Mouse (Mus musculus) forebrain, embryonic 10.5 days (tissue): ENCODE measurements around the gene Lcmt1. TPM values are rescaled to one million over a fixed set of nuclear protein-coding genes. Genes with fewer than 3 reads are reported as not detected.

ENCODE experiments used
- DNase-seq: peaks from one replicate; pipeline ENCODE4 v3.0.0-alpha.2; 2017; ENCODE audit warnings: low spot score; ENCODE audit errors: extremely low spot score
- H3K27ac ChIP-seq: fragments of 300-500 bp; sonication (generic); 2 replicates; pipeline ENCODE4 v1.5.1; 2016; ENCODE audit warnings: mild to moderate bottlenecking
- H3K27me3 ChIP-seq: fragments of 300-500 bp; sonication (generic); 2 replicates; pipeline ENCODE4 v1.6.1; 2016; ENCODE audit warnings: mild to moderate bottlenecking; ENCODE audit not compliant: poor library complexity, severe bottlenecking
- H3K36me3 ChIP-seq: fragments of 300-500 bp; sonication (generic); replicated peaks from 2 replicates; pipeline ENCODE4 v1.6.1; 2016; ENCODE audit warnings: mild to moderate bottlenecking, moderate library complexity
- H3K4me1 ChIP-seq: fragments of 300-500 bp; sonication (generic); 2 replicates; pipeline ENCODE4 v1.6.1; 2016
- H3K4me3 ChIP-seq: fragments of 300-500 bp; sonication (generic); 2 replicates; pipeline ENCODE4 v1.5.1; 2016; ENCODE audit warnings: mild to moderate bottlenecking, moderate library complexity
- H3K9me3 ChIP-seq: fragments of 300-500 bp; sonication (generic); 2 replicates; pipeline ENCODE4 v1.6.1; 2016; ENCODE audit warnings: mild to moderate bottlenecking, moderate library complexity
- WGBS: fragments of 180-500 bp; shearing (Covaris S2); methylation state at CpG from one replicate; pipeline ENCODE4 v1.1.7; 2016; 5-methylcytosine and 5-hydroxymethylcytosine counted together
- polyA plus RNA-seq: library from polyadenylated mRNA; unstranded; fragments of >200 nt; fragmentation: Nextera tagmentation; extraction: Ambion mirVana; gene quantifications from 2 replicates; pipeline ENCODE4 v1.2.1, GENCODE M21; 2016

The Lcmt1 gene
- polyA plus RNA-seq: 52.0 and 54.6 TPM in 2 replicates

DNA sequence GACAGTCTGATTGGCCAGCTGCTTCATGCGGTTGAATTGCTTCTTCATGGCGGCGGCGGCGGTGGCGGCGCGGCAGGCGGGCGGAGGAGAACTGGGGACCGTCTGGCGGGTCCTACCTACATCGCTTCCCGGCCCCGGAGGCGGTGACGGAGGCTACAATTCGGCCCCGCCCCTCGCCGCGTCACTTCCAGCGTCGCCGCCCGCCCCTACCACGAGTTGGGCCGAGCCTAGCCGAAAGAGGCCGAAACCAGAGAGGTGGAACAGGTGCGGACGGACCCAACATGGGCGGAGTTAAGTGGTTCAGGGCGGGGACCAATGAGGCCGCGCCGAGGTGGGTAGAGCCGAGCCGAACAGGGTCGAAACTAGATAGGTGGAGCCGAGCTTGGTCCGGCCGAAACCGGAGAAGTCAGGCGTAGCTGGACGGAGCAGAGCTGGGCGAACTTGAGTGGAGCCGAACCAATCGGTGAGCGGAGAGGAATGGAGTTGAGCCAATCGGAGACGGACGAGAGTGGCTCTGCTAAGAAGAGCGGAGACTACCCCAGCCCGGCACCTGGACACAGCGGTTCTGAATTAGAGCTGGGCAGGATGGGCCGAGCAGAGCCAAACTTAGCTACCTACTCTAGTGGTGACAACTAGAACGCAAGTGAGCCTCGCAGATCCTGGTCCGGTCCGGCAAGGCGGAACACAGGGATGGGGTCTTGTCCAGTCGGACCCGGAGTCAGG lies at the start of gene Lcmt1, which contains the start of gene Arhgap17:
TSS of gene Lcmt1 (plus strand) at position 26 of the 723 bp plus-strand sequence.
TSS of gene Arhgap17 (minus strand) at position 157 of the 723 bp plus-strand sequence.
- DNase-seq: peak; percentile 97
- H3K27ac ChIP-seq: peak within 1 kb of the TSS; percentile 91
- peaks cover 6% of the 10 kb centered on the region; the same call in 1 of the 2 replicates for H3K9me3 ChIP-seq
- H3K4me3 ChIP-seq: peak within 1 kb of the TSS; percentile 77
- peaks cover 45% of the 10 kb centered on the region for H3K4me1 ChIP-seq
- WGBS: under 1% methylated on average over 64 of the region's 64 CpGs
- H3K27me3 ChIP-seq: no peaks in the 10 kb centered on the region
- peaks cover 3% of the 10 kb centered on the region; the same call in 1 of the 2 replicates for H3K36me3 ChIP-seq

GRCm38 (mm10) chr7:123322452-123323121 lies 47.0 kb upstream of the Lcmt1 start:
- no peaks in the 10 kb centered on the region for H3K27me3 ChIP-seq
- H3K9me3 ChIP-seq: no peaks in the 10 kb centered on the region
- H3K4me3 ChIP-seq: no peak overlapping the region
- no peak overlapping the region for H3K27ac ChIP-seq
- peaks cover 9% of the 10 kb centered on the region; the same call in 1 of the 2 replicates for H3K4me1 ChIP-seq
- H3K36me3 ChIP-seq: peaks cover 94% of the 10 kb centered on the region
- WGBS: 90% methylated on average over 13 of the region's 13 CpGs
- DNase-seq: no peak

- Histone ChIP-seq H3K4me1 (peaks cover 15% of the 10 kb centered on the region), H3K9me3 (no peaks in the 10 kb centered on the region), H3K27me3 (no peaks in the 10 kb centered on the region), H3K27ac (no peak overlapping the region), H3K4me3 (no peak overlapping the region), H3K36me3 (peaks cover 89% of the 10 kb centered on the region)
- WGBS: 89% methylated on average over 2 of the region's 2 CpGs
- no peak for DNase-seq
Observed at GRCm38 (mm10) chr7:123323388-123323787, 46.2 kb upstream of the Lcmt1 start.

GRCm38 (mm10) chr7:123324105-123324504 lies 45.5 kb upstream of the Lcmt1 start:
- WGBS: 90% methylated on average over 1 of the region's 1 CpGs
- Histone ChIP-seq H3K36me3 (peaks cover 83% of the 10 kb centered on the region), H3K9me3 (no peaks in the 10 kb centered on the region), H3K27ac (no peak overlapping the region), H3K27me3 (no peaks in the 10 kb centered on the region), H3K4me1 (peaks cover 22% of the 10 kb centered on the region), H3K4me3 (no peak overlapping the region)
- no peak for DNase-seq

- H3K36me3 ChIP-seq: peaks cover 66% of the 10 kb centered on the region
- 88% methylated on average over 5 of the region's 5 CpGs for WGBS
Observed at GRCm38 (mm10) chr7:123326062-123326461, 43.5 kb upstream of the Lcmt1 start.

DNA sequence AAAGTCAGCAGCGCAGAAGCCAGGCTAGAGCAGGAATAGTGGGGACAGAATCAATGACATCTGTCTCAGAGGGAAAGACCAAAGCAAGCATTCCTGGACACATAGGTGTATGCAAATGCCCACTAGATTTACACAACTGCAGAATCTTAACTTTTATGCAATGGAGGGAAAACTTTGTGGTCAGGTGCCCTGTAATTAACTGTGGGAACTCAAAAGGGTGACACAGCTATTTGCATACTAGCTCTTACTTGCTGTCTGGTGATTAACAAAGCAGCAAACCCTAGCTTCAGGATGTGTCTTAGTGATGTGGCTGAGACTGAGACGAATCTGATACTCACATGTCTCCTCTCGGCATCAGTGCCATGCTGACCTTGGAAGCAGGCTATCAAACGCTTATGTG lies 42.7 kb upstream of the Lcmt1 start:
- WGBS: 88% methylated on average over 4 of the region's 4 CpGs
- no peaks in the 10 kb centered on the region for H3K27me3 ChIP-seq

More at GRCm38 (mm10) chr7:123326062-123326461, 43.5 kb upstream of the Lcmt1 start:
- Histone ChIP-seq H3K4me3 (no peak overlapping the region), H3K27ac (no peak overlapping the region), H3K27me3 (no peaks in the 10 kb centered on the region), H3K4me1 (peaks cover 25% of the 10 kb centered on the region), H3K9me3 (no peaks in the 10 kb centered on the region)
- DNase-seq: no peak

DNA sequence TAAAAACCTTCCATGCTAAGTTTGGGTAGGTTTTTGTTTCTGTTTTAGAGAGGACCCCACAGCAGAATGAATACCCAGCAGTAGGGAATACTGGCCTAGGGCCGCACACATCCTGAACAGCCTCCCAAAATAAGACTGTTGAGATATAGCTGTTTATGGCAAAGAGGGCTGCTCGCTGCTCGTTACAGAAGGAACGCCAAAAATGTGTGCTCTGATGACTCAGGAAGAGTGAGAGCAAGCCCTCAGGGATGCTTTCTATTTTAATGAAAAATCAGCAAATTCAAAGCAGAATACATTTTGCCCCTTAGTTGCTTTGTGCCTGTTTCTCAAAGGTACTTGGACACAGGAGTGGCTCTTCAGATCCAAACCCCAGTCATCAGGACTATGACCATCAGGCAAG lies 41.7 kb upstream of the Lcmt1 start:
- Histone ChIP-seq H3K9me3 (no peaks in the 10 kb centered on the region), H3K4me1 (peaks cover 25% of the 10 kb centered on the region), H3K27ac (peak overlapping the region; percentile 30; the same call in 1 of the 2 replicates), H3K4me3 (no peak overlapping the region), H3K27me3 (no peaks in the 10 kb centered on the region), H3K36me3 (peaks cover 49% of the 10 kb centered on the region)
- 86% methylated on average over 4 of the region's 4 CpGs for WGBS
- no peak for DNase-seq

More for the DNA sequence above, 42.7 kb upstream of the Lcmt1 start:
- peaks cover 58% of the 10 kb centered on the region for H3K36me3 ChIP-seq
- no peak for DNase-seq
- peaks cover 25% of the 10 kb centered on the region for H3K4me1 ChIP-seq
- no peak overlapping the region for H3K27ac ChIP-seq
- no peak overlapping the region for H3K4me3 ChIP-seq
- H3K9me3 ChIP-seq: no peaks in the 10 kb centered on the region

DNA sequence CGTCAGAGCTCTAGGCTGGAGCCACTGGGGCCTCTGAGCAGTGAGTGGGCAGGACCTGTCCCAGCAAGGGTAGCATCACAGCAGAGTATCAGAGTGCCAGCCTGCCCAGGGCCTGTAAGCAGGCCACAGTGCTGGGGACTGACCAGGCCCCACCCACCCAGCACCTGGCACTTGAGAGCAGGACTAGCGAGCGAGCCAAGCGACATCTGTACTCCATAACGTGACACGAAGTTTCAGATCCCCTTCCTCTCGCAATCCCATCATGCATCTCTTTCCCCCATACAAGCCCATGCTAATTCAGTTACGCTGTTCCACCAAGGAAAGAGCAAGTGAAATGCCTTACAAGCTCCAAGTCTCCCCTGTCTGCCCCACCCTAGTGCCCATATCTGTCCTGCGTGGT lies 39.1 kb upstream of the Lcmt1 start:
- no peak for DNase-seq
- H3K9me3 ChIP-seq: no peaks in the 10 kb centered on the region
- WGBS: 88% methylated on average over 9 of the region's 9 CpGs
- peaks cover 25% of the 10 kb centered on the region for H3K36me3 ChIP-seq
- H3K27me3 ChIP-seq: no peaks in the 10 kb centered on the region
- H3K4me3 ChIP-seq: no peak overlapping the region
- H3K4me1 ChIP-seq: peaks cover 25% of the 10 kb centered on the region
- no peak overlapping the region for H3K27ac ChIP-seq

- whole genome bisulfite sequencing: 71% methylated on average over 1 of the region's 1 CpGs
- H3K9me3 ChIP-seq: no peaks in the 10 kb centered on the region
Observed at GRCm38 (mm10) chr7:123336322-123336721, 33.3 kb upstream of the Lcmt1 start.

GRCm38 (mm10) chr7:123338351-123338750 lies 31.2 kb upstream of the Lcmt1 start:
- WGBS: 58% methylated on average over 8 of the region's 8 CpGs
- peaks cover 52% of the 10 kb centered on the region for H3K4me1 ChIP-seq

More at GRCm38 (mm10) chr7:123336322-123336721, 33.3 kb upstream of the Lcmt1 start:
- Histone ChIP-seq H3K4me1 (peaks cover 31% of the 10 kb centered on the region), H3K27ac (no peak overlapping the region), H3K4me3 (no peak overlapping the region), H3K27me3 (no peaks in the 10 kb centered on the region), H3K36me3 (peaks cover 5% of the 10 kb centered on the region)
- no peak for DNase-seq

DNA sequence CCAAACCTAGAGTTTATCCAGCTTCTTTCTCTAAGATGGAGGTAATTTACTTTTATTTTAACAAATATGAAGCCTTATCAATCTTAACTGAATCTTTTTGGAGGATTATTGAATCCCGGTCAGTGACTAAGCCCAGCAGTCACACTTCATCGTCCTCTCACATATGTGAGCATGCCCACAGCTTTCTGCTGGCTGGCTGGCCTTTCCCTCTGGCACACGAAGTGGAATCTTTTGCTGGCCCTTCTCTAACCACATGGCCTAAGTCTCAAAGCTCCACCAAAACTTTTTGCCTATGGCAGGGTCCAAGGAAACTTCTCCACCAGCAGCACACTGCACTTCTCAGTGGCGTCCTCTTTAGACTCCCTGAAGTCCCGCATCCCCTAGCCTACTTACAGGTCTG lies 27.7 kb upstream of the Lcmt1 start:
- H3K27me3 ChIP-seq: no peaks in the 10 kb centered on the region
- no peak for DNase-seq
- no peak overlapping the region for H3K4me3 ChIP-seq
- peaks cover 49% of the 10 kb centered on the region for H3K4me1 ChIP-seq
- peaks cover 5% of the 10 kb centered on the region for H3K36me3 ChIP-seq
- H3K9me3 ChIP-seq: no peaks in the 10 kb centered on the region
- peak overlapping the region; percentile 68 for H3K27ac ChIP-seq
- WGBS: 65% methylated on average over 5 of the region's 5 CpGs

More at GRCm38 (mm10) chr7:123338351-123338750, 31.2 kb upstream of the Lcmt1 start:
- H3K27ac ChIP-seq: no peak overlapping the region
- no peaks in the 10 kb centered on the region for H3K27me3 ChIP-seq
- H3K9me3 ChIP-seq: no peaks in the 10 kb centered on the region
- H3K4me3 ChIP-seq: no peak overlapping the region
- no peak for DNase-seq
- peaks cover 5% of the 10 kb centered on the region for H3K36me3 ChIP-seq

- Histone ChIP-seq H3K36me3 (peaks cover 5% of the 10 kb centered on the region), H3K9me3 (no peaks in the 10 kb centered on the region), H3K27me3 (no peaks in the 10 kb centered on the region), H3K27ac (no peak overlapping the region), H3K4me1 (peaks cover 37% of the 10 kb centered on the region), H3K4me3 (no peak overlapping the region)
- WGBS: 90% methylated on average over 5 of the region's 5 CpGs
- DNase-seq: no peak
Observed at GRCm38 (mm10) chr7:123344079-123344780, 25.4 kb upstream of the Lcmt1 start.
